Mouse (Mus musculus): Measurements from ENCODE around the gene Itih1. TPM values are rescaled to one million over a fixed set of nuclear protein-coding genes. Genes with fewer than 3 reads are reported as not detected.
A peak's percentile ranks its signal among the peaks of the same experiment; 100 is the strongest.

The Itih1 gene
- polyA plus RNA-seq (2016; fragmentation: Nextera tagmentation; extraction: Ambion mirVana): 0.06 TPM in 1 of 2 replicates, not detected in the other

DNA sequence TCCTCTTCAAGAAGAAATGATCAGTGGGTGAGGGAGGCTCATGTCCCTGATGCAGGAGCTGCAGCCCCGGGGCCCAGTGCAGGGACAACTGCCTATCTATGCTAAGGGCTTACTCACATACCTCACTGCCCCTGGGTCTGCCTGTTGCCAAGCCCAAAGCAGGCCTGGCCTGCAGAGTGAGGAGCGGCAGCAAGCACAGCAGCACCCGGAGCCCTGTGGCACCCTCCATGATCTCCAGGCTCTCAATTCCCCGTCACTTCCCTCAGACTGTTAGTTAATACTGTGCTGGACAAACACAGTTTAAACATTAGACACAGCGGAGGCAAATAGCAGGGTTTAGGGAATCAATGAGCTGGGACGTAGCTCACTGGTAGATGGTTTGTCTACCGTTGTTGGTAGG lies at the start of gene Itih1:
Gene Itih1, minus strand, starts transcription at position 252 of the 400 bp plus-strand sequence.
- Histone ChIP-seq H3K9me3 (no peaks in the 10 kb centered on the region), H3K4me2 (replicated peaks) (no peak within 1 kb of the TSS), H3K9ac (no peak within 1 kb of the TSS), H3K4me1 (no peaks in the 10 kb centered on the region), H3K4me3 (no peak within 1 kb of the TSS), H3K27me3 (replicated peaks) (no peaks in the 10 kb centered on the region), H3K36me3 (no peaks in the 10 kb centered on the region), H3K27ac (no peak within 1 kb of the TSS)
- no peak for ATAC-seq (ENCODE audit: low FRiP score, low read depth)
- 91% methylated on average over 7 of the region's 7 CpGs for WGBS

DNA sequence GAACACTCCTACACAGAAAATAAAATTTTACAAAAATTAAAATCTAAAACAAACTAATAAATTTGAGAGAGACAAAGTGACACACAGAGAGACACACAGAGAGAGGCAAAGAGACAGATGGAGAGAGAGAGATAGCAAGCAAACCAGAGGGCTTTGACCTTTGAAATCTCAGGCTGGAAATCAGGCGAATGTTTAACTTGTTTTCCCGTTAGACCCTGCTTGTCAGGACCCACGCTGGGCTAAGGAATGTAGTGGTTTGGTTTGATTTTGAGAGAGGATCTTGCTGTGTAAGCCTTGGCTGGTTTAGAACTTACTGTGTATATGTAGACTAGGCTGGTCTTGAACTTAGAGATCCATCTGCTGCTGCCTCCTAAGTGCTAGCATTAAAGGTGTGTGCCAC lies 33.1 kb upstream of the Itih1 start:
- Histone ChIP-seq H3K4me1 (no peaks in the 10 kb centered on the region), H3K4me2 (replicated peaks) (no peak overlapping the region), H3K27me3 (replicated peaks) (no peaks in the 10 kb centered on the region), H3K9ac (no peak overlapping the region), H3K27ac (no peak overlapping the region), H3K36me3 (peaks cover 31% of the 10 kb centered on the region), H3K4me3 (no peak overlapping the region), H3K9me3 (no peaks in the 10 kb centered on the region)
- WGBS: 87% methylated on average over 3 of the region's 3 CpGs
- no peak for ATAC-seq (ENCODE audit: low FRiP score, low read depth)

GRCm38 (mm10) chr14:30974204-30974603 lies 31.1 kb upstream of the Itih1 start:
- Histone ChIP-seq H3K27ac (no peak overlapping the region), H3K36me3 (peaks cover 33% of the 10 kb centered on the region), H3K9ac (no peak overlapping the region), H3K4me3 (no peak overlapping the region), H3K4me2 (replicated peaks) (no peak overlapping the region), H3K27me3 (replicated peaks) (no peaks in the 10 kb centered on the region), H3K9me3 (no peaks in the 10 kb centered on the region), H3K4me1 (no peaks in the 10 kb centered on the region)
- ATAC-seq (ENCODE audit: low FRiP score, low read depth): no peak
- WGBS: 59% methylated on average over 6 of the region's 6 CpGs

- WGBS: 95% methylated on average over 1 of the region's 1 CpGs
- no peaks in the 10 kb centered on the region for H3K27me3 ChIP-seq (replicated peaks)
- no peak for ATAC-seq (ENCODE audit: low FRiP score, low read depth)
These were observed 17.3 kb upstream of the Itih1 start for GRCm38 (mm10) chr14:30960366-30960765.

GRCm38 (mm10) chr14:30959031-30959430 lies 15.9 kb upstream of the Itih1 start:
- H3K4me1 ChIP-seq: no peaks in the 10 kb centered on the region
- WGBS: 93% methylated on average over 4 of the region's 4 CpGs
- peaks cover 26% of the 10 kb centered on the region for H3K36me3 ChIP-seq
- no peaks in the 10 kb centered on the region for H3K9me3 ChIP-seq
- H3K27me3 ChIP-seq (replicated peaks): no peaks in the 10 kb centered on the region
- no peak overlapping the region for H3K27ac ChIP-seq
- no peak for ATAC-seq (ENCODE audit: low FRiP score, low read depth)
- no peak overlapping the region for H3K4me2 ChIP-seq (replicated peaks)
- H3K4me3 ChIP-seq: no peak overlapping the region
- no peak overlapping the region for H3K9ac ChIP-seq

More at GRCm38 (mm10) chr14:30960366-30960765, 17.3 kb upstream of the Itih1 start:
- Histone ChIP-seq H3K4me1 (no peaks in the 10 kb centered on the region), H3K9ac (no peak overlapping the region), H3K9me3 (no peaks in the 10 kb centered on the region), H3K36me3 (peaks cover 22% of the 10 kb centered on the region), H3K27ac (no peak overlapping the region), H3K4me3 (no peak overlapping the region), H3K4me2 (replicated peaks) (no peak overlapping the region)

- Histone ChIP-seq H3K36me3 (peaks cover 29% of the 10 kb centered on the region), H3K4me1 (no peaks in the 10 kb centered on the region), H3K27me3 (replicated peaks) (no peaks in the 10 kb centered on the region), H3K9me3 (no peaks in the 10 kb centered on the region), H3K4me2 (replicated peaks) (no peak overlapping the region), H3K27ac (no peak overlapping the region), H3K4me3 (no peak overlapping the region), H3K9ac (no peak overlapping the region)
- 84% methylated on average over 2 of the region's 2 CpGs for WGBS
- ATAC-seq (ENCODE audit: low FRiP score, low read depth): no peak
These were observed 15.4 kb upstream of the Itih1 start for GRCm38 (mm10) chr14:30958517-30958916.

DNA sequence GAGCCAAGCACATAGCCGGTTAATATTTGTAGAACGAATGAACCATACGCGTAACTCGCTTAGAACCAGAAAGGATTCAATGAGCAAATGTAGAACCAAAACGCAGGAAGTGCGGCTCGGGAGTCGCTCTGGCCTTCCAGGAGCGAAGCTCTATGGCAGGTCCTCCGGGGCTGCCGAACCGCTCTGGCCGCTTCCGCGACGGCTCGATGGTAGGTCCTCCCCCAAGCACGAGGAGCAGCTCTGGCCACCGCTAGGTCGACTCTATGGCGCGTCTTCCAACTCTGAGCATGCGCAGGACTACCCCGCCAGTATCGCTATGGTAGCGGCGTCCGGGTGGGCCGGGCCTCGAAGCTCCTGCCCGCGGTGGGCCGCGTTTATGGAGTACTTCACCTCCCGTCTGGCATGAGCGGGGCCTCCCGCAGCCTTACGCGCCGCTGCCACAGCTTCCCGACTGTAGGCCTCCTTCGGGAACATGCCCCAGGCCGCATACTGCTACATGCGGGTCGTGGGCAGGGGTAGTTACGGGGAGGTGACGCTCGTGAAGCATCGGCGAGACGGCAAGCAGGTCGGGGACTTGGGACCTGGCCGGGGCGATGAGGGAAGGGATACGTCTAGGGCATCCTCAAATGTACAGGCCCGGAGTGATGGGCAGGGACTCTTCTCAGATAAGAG lies 8.2 kb upstream of the Itih1 start, which contains the start of gene Nek4:
Gene Nek4, plus strand, starts transcription at position 224 of the 672 bp plus-strand sequence.
- peaks cover 7% of the 10 kb centered on the region; the same call in 1 of the 2 replicates for H3K36me3 ChIP-seq
- peaks cover 6% of the 10 kb centered on the region for H3K4me1 ChIP-seq
- H3K4me2 ChIP-seq (replicated peaks): peak within 1 kb of the TSS; percentile 73
- peak within 1 kb of the TSS; percentile 66 for H3K4me3 ChIP-seq
- no peaks in the 10 kb centered on the region for H3K9me3 ChIP-seq
- WGBS: under 1% methylated on average over 57 of the region's 57 CpGs
- H3K27ac ChIP-seq: no peak within 1 kb of the TSS
- H3K27me3 ChIP-seq (replicated peaks): no peaks in the 10 kb centered on the region
- ATAC-seq (ENCODE audit: low FRiP score, low read depth): peak; percentile 98
- H3K9ac ChIP-seq: peak within 1 kb of the TSS; percentile 69

GRCm38 (mm10) chr14:30949986-30950385 lies 6.9 kb upstream of the Itih1 start:
- Histone ChIP-seq H3K27me3 (replicated peaks) (no peaks in the 10 kb centered on the region), H3K4me2 (replicated peaks) (no peak overlapping the region)
- 96% methylated on average over 10 of the region's 10 CpGs for WGBS

GRCm38 (mm10) chr14:30944745-30945144 lies 1.7 kb upstream of the Itih1 start:
- ATAC-seq (ENCODE audit: low FRiP score, low read depth): no peak
- H3K36me3 ChIP-seq: no peaks in the 10 kb centered on the region
- no peak overlapping the region for H3K9ac ChIP-seq
- no peaks in the 10 kb centered on the region for H3K27me3 ChIP-seq (replicated peaks)
- no peak overlapping the region for H3K4me2 ChIP-seq (replicated peaks)
- H3K27ac ChIP-seq: no peak overlapping the region
- H3K4me1 ChIP-seq: no peaks in the 10 kb centered on the region
- 75% methylated on average over 2 of the region's 2 CpGs for WGBS
- no peaks in the 10 kb centered on the region for H3K9me3 ChIP-seq
- no peak overlapping the region for H3K4me3 ChIP-seq

More at GRCm38 (mm10) chr14:30949986-30950385, 6.9 kb upstream of the Itih1 start:
- no peak overlapping the region for H3K9ac ChIP-seq
- no peaks in the 10 kb centered on the region for H3K9me3 ChIP-seq
- H3K36me3 ChIP-seq: 0 out of 2 replicates have a peak, but pooled peaks cover 7% of the 10 kb centered on the region
- H3K4me1 ChIP-seq: peaks cover 6% of the 10 kb centered on the region
- H3K27ac ChIP-seq: no peak overlapping the region
- no peak overlapping the region for H3K4me3 ChIP-seq
- no peak for ATAC-seq (ENCODE audit: low FRiP score, low read depth)

GRCm38 (mm10) chr14:30943860-30944674 lies 978 bp upstream of the Itih1 start:
- H3K4me3 ChIP-seq: no peak overlapping the region
- H3K36me3 ChIP-seq: no peaks in the 10 kb centered on the region
- H3K27ac ChIP-seq: no peak overlapping the region
- no peak overlapping the region for H3K9ac ChIP-seq
- H3K4me2 ChIP-seq (replicated peaks): no peak overlapping the region
- no peaks in the 10 kb centered on the region for H3K9me3 ChIP-seq
- WGBS: 70% methylated on average over 11 of the region's 11 CpGs
- H3K27me3 ChIP-seq (replicated peaks): no peaks in the 10 kb centered on the region
- ATAC-seq (ENCODE audit: low FRiP score, low read depth): no peak
- H3K4me1 ChIP-seq: no peaks in the 10 kb centered on the region

DNA sequence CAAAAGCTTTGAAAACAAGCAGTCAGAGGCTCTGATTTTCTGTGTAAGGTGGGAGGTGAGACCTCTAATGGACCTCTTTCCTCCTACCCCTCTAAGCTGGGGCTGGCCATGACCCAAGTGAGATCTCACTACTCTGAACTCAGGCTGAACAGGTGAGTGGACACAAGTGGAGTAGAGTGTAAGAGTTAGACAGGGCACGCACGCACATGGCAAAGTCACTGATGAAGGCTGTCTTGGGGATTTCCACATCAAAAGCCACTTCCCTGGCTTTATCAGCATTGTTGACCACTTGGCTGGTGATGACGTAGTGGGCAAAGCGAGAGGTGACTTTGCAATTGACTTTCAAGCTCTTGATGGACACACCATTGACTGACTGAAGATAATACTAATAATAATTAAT lies 835 bp downstream of the Itih1 start:
- H3K27ac ChIP-seq: no peak overlapping the region
- 91% methylated on average over 4 of the region's 4 CpGs for WGBS
- no peaks in the 10 kb centered on the region for H3K4me1 ChIP-seq
- H3K4me3 ChIP-seq: no peak overlapping the region
- H3K4me2 ChIP-seq (replicated peaks): no peak overlapping the region
- no peak overlapping the region for H3K9ac ChIP-seq
- no peaks in the 10 kb centered on the region for H3K9me3 ChIP-seq
- H3K27me3 ChIP-seq (replicated peaks): no peaks in the 10 kb centered on the region
- ATAC-seq (ENCODE audit: low FRiP score, low read depth): no peak
- H3K36me3 ChIP-seq: no peaks in the 10 kb centered on the region

DNA sequence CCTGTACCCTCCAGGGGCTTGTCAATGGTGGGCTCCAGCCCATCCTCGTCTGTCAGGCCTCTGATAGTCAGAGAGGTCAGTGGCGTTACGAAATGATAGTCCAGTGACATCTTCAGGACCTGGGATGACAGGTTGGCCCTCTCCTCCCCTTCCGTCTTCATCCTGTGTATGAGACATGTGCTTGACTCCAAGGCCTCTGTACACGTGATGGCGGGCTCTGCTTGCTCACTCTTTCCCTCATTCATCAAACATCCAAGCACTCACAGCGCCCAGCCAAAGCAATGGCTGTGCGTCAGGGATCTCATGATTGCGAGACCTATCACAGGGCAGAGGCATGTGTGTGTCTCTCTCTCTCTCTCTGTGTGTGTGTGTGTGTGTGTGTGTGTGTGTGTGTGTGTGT lies 9.7 kb downstream of the Itih1 start:
- no peak overlapping the region for H3K4me2 ChIP-seq (replicated peaks)
- H3K36me3 ChIP-seq: no peaks in the 10 kb centered on the region
- ATAC-seq (ENCODE audit: low FRiP score, low read depth): no peak
- H3K27ac ChIP-seq: no peak overlapping the region
- no peak overlapping the region for H3K4me3 ChIP-seq
- H3K9me3 ChIP-seq: no peaks in the 10 kb centered on the region
- no peaks in the 10 kb centered on the region for H3K4me1 ChIP-seq
- 87% methylated on average over 9 of the region's 9 CpGs for WGBS
- no peaks in the 10 kb centered on the region for H3K27me3 ChIP-seq (replicated peaks)
- H3K9ac ChIP-seq: no peak overlapping the region
